Mouse (Mus musculus): ENCODE measurements at regions not wholly inside any gene's neighbourhood (a gene's known extent, or its start where the extent isn't known, plus 50 kb on each side); places are given as distances from the start of the nearest gene placed in this dataset.

- TF ChIP-seq POLR2A (IDR thresholded peaks at IDR 0.05; ENCODE audit: control insufficient read depth, low read depth, low read length) (no peak), CTCF (IDR thresholded peaks at IDR 0.05; ENCODE audit: control insufficient read depth, insufficient read depth, insufficient replicate concordance, low read depth, low read length) (no peak)
Observed at GRCm38 (mm10) chr3:31443894-31444293, 133.7 kb upstream of the Slc7a14 start.

All from testis, adult 2 months (tissue).